In genomic region chr17:33909869-33910250, GRCm38 (mm10) we compare ENCODE assay signal across 8 mouse cellular contexts. TPM values are rescaled to one million over a fixed set of nuclear protein-coding genes. Genes with fewer than 3 reads are reported as not detected.
DNase-seq lines count a peak whose midpoint lies in the region; ATAC-seq and TF ChIP-seq lines count a peak whose summit lies in the region.

No protein-coding gene starts in this region.

- no peaks in the 10 kb centered on the region for H3K27me3 ChIP-seq in spleen, adult 2 months (ENCODE audit: control insufficient read depth, insufficient read depth, low read length)
- no peaks in the 10 kb centered on the region for H3K27me3 ChIP-seq in embryonic facial prominence, embryonic 12.5 days

- H3K9ac ChIP-seq in embryonic facial prominence, embryonic 12.5 days: peak overlapping the region; percentile 80

- no peak for ATAC-seq in embryonic facial prominence, embryonic 12.5 days (ENCODE audit: insufficient number of reproducible peaks, insufficient read depth, low FRiP score, low TSS enrichment)
- ATAC-seq in megakaryocyte progenitor cell, adult 5-6 weeks (replicated peaks; ENCODE audit: poor library complexity): peak; percentile 12; the same call in 1 of the 2 replicates

- H3K9me3 ChIP-seq in embryonic facial prominence, embryonic 12.5 days: no peaks in the 10 kb centered on the region

- peak overlapping the region; percentile 92 for H3K27ac ChIP-seq in spleen, adult 2 months (ENCODE audit: insufficient read depth, low read length)
- H3K27ac ChIP-seq in embryonic facial prominence, embryonic 12.5 days: peak overlapping the region; percentile 88

- no peak for DNase-seq in spleen, adult 2 months (ENCODE audit: low read depth in 1 of 2, low spot score in 2 of 2)
- no peak for DNase-seq in spleen, adult 18-20 months
- DNase-seq in heart, postnatal 10 days: peak; percentile 65 to 66
- DNase-seq in kidney, postnatal 4 days: peak; percentile 55 to 70
- DNase-seq in gastrocnemius, postnatal 10 days: no peak
- no peak for DNase-seq in testis, postnatal 14 days (ENCODE audit: low spot score)

- peaks cover 27% of the 10 kb centered on the region for H3K36me3 ChIP-seq in spleen, adult 2 months (ENCODE audit: control insufficient read depth, insufficient read depth, low read length)
- peaks cover 37% of the 10 kb centered on the region for H3K36me3 ChIP-seq in embryonic facial prominence, embryonic 12.5 days

- no peak for TF ChIP-seq CTCF in spleen, adult 2 months (IDR thresholded peaks at IDR 0.05; ENCODE audit: extremely low read depth, insufficient read depth, insufficient read length, insufficient replicate concordance)

- intact Hi-C loops in heart, postnatal 10 days (cut with DNase I): no loop called here

- peak overlapping the region; percentile 76 for H3K4me3 ChIP-seq in spleen, adult 2 months (ENCODE audit: extremely low read depth, insufficient read depth, insufficient read length)
- peak overlapping the region; percentile 80 for H3K4me3 ChIP-seq in embryonic facial prominence, embryonic 12.5 days

- TF ChIP-seq POLR2A in spleen, adult 2 months (IDR thresholded peaks at IDR 0.05; ENCODE audit: low read depth, low read length): no peak

- H3K4me1 ChIP-seq in spleen, adult 2 months (ENCODE audit: control insufficient read depth, insufficient read depth, insufficient read length): no peaks in the 10 kb centered on the region; the same call in 1 of the 2 replicates
- peaks cover 23% of the 10 kb centered on the region for H3K4me1 ChIP-seq in embryonic facial prominence, embryonic 12.5 days

- peak overlapping the region; percentile 98 for H3K4me2 ChIP-seq in embryonic facial prominence, embryonic 12.5 days (replicated peaks)

- WGBS in spleen, adult 2 months: under 1% methylated on average over 14 of the region's 14 CpGs
- WGBS in embryonic facial prominence, embryonic 12.5 days: under 1% methylated on average over 14 of the region's 14 CpGs

RNA-seq across cellular contexts. Expression of gene Daxx, which starts 0.6 kb away (rescaled TPM):
- 56.8 and 65.6 TPM in 2 replicates for polyA plus RNA-seq in spleen, adult 2 months (2012; rRNA removed)
- 70.1 and 72.8 TPM in 2 replicates for polyA plus RNA-seq in embryonic facial prominence, embryonic 12.5 days (2016; fragmentation: Nextera tagmentation; extraction: Ambion mirVana)
- 10 to 100 TPM; 16.9 to 18.3 TPM for total RNA-seq in heart, postnatal 10 days (2021)
- 35.7 and 44.5 TPM in 2 replicates for total RNA-seq in megakaryocyte progenitor cell, adult 5-6 weeks (2015)
- total RNA-seq in megakaryocyte progenitor cell, adult 5-6 weeks (2017): 28.7 and 32.1 TPM in 2 replicates
- 10 to 100 TPM; 12.1 to 13.5 TPM for total RNA-seq in gastrocnemius, postnatal 10 days (2021)

RNA-seq across cellular contexts. Expression of gene Platr17, which starts 4.9 kb away (rescaled TPM):
- polyA plus RNA-seq in spleen, adult 2 months (2012; rRNA removed): 0.47 and 0.68 TPM in 2 replicates
- polyA plus RNA-seq in embryonic facial prominence, embryonic 12.5 days (2016; fragmentation: Nextera tagmentation; extraction: Ambion mirVana): 0.35 and 0.38 TPM in 2 replicates
- not detected for total RNA-seq in heart, postnatal 10 days (2021)
- total RNA-seq in megakaryocyte progenitor cell, adult 5-6 weeks (2015): 0.17 and 0.37 TPM in 2 replicates
- 0.29 and 1.4 TPM in 2 replicates for total RNA-seq in megakaryocyte progenitor cell, adult 5-6 weeks (2017)
- total RNA-seq in gastrocnemius, postnatal 10 days (2021): not detected

RNA-seq across cellular contexts. Expression of gene Tapbp, which starts 5.8 kb away (rescaled TPM):
- 188 and 240 TPM in 2 replicates for polyA plus RNA-seq in spleen, adult 2 months (2012; rRNA removed)
- polyA plus RNA-seq in embryonic facial prominence, embryonic 12.5 days (2016; fragmentation: Nextera tagmentation; extraction: Ambion mirVana): 20.0 and 25.0 TPM in 2 replicates
- total RNA-seq in heart, postnatal 10 days (2021): 10 to 100 TPM; 85.4 to 98.6 TPM
- 51.0 and 56.8 TPM in 2 replicates for total RNA-seq in megakaryocyte progenitor cell, adult 5-6 weeks (2015)
- total RNA-seq in megakaryocyte progenitor cell, adult 5-6 weeks (2017): 47.6 and 48.0 TPM in 2 replicates
- 10 to 100 TPM; 40.7 to 41.3 TPM for total RNA-seq in gastrocnemius, postnatal 10 days (2021)

RNA-seq across cellular contexts. Expression of gene Zbtb22, which starts 5.8 kb away (rescaled TPM):
- polyA plus RNA-seq in spleen, adult 2 months (2012; rRNA removed): 62.9 and 122 TPM in 2 replicates
- 21.6 and 21.9 TPM in 2 replicates for polyA plus RNA-seq in embryonic facial prominence, embryonic 12.5 days (2016; fragmentation: Nextera tagmentation; extraction: Ambion mirVana)
- 10 to 100 TPM; 29.4 to 33.0 TPM for total RNA-seq in heart, postnatal 10 days (2021)
- 10.0 and 11.5 TPM in 2 replicates for total RNA-seq in megakaryocyte progenitor cell, adult 5-6 weeks (2015)
- total RNA-seq in megakaryocyte progenitor cell, adult 5-6 weeks (2017): 13.3 and 19.2 TPM in 2 replicates
- 10 to 100 TPM; 18.9 to 21.9 TPM for total RNA-seq in gastrocnemius, postnatal 10 days (2021)

RNA-seq across cellular contexts. Expression of gene Kifc1, which starts 19.4 kb away (rescaled TPM):
- polyA plus RNA-seq in spleen, adult 2 months (2012; rRNA removed): 11.5 and 15.3 TPM in 2 replicates
- polyA plus RNA-seq in embryonic facial prominence, embryonic 12.5 days (2016; fragmentation: Nextera tagmentation; extraction: Ambion mirVana): 4.9 and 6.4 TPM in 2 replicates
- 10 to 100 TPM; 12.6 to 13.8 TPM for total RNA-seq in heart, postnatal 10 days (2021)
- total RNA-seq in megakaryocyte progenitor cell, adult 5-6 weeks (2015): 6.6 and 10.8 TPM in 2 replicates
- 28.6 and 30.3 TPM in 2 replicates for total RNA-seq in megakaryocyte progenitor cell, adult 5-6 weeks (2017)
- total RNA-seq in gastrocnemius, postnatal 10 days (2021): 10 to 100 TPM in 1 of 2 experiments, 1 to 10 TPM in 1; 8.0 to 10.6 TPM

Comparison
In these comparisons a context has a peak if more than half of its experiments do, and no peak if none do; other contexts are left out.
1. DNase-seq: peak in heart, postnatal 10 days (2 of 2) and kidney, postnatal 4 days (2 of 2); none in spleen, adult 2 months (0 of 2), spleen, adult 18-20 months (0 of 2), gastrocnemius, postnatal 10 days (single experiment) and testis, postnatal 14 days (single experiment).